Mouse (Mus musculus) embryo, embryonic 9.5 days (tissue): ENCODE results near the gene Ano4.

Experiments
- DNase-seq: peaks from one replicate; pipeline ENCODE4 v3.0.0-alpha.2; 2017; ENCODE audit errors: extremely low spot score

Gene Ano4

GRCm38 (mm10) chr10:89280402-89280801 lies 64.2 kb downstream of the Ano4 start:
- DNase-seq = no peak

DNA sequence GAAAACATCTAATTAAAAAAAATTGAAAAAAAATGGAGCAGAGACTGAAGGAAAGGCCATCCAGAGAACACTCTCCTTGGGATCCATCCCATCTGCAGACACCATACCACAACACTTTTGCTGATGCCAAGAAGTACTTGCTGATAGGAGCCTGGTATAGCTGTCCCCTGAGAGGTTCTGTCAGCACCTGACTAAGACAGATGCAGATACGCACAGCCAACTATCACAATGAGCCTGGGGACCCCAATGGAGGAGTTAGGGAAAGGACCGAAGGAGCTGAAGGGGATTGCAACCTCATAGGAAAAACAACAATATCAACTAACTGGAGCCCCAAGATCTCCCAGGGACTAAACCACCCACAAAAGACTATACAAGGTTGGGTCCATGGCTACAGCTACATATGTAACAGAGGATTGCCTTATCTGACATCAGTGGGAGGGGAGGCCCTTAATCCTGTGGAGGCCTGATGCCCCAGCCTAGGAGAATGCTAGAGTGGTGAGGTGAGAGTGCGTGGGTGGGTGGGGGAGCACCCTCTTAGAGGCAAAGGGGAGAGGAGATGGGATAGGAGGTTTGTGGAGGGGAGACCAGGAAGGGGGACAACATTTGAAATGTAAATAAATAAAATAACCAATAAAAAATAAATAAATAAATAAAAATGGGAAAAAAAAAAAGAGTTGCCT lies 71.4 kb downstream of the Ano4 start:
- DNase-seq = no peak

DNA sequence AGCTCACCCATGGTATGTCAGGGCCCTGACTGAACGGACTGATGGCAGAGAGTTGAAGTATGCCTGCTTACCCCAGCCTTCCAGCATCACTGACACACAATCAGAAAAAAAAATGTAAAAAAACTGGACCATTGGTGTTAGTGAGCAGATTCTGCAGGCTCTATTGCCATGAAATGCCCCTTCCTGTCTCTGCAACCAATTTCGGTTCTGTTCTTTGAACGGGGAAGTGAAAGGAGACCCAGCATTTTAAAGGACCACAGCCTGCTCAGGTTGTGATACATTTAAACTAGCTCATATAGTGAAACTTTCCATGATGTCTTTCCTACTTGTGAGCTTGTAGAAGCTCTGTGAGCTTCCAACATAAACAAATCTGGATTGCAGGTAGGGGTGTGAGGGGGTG lies 77.2 kb downstream of the Ano4 start:
- no peak for DNase-seq

DNA sequence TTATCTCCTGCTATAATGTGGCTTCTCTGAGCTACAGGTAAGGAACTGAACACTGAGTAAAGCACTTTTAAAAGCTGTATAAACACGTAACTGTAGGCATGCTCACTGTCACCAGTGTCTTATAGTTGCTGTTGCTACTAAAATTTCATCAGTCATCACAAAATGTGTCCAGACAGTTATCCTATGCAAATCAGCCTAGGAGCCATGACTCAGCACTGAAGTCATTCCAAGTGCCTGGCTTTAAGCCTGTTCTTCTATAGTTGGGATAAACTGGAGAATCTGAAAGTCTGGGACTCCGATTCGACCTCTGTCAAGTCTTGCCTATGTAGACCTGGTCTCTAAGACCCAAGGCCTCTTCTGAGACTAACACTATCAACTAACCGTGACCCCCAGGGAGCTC lies 81.2 kb downstream of the Ano4 start:
- DNase-seq = no peak

DNA sequence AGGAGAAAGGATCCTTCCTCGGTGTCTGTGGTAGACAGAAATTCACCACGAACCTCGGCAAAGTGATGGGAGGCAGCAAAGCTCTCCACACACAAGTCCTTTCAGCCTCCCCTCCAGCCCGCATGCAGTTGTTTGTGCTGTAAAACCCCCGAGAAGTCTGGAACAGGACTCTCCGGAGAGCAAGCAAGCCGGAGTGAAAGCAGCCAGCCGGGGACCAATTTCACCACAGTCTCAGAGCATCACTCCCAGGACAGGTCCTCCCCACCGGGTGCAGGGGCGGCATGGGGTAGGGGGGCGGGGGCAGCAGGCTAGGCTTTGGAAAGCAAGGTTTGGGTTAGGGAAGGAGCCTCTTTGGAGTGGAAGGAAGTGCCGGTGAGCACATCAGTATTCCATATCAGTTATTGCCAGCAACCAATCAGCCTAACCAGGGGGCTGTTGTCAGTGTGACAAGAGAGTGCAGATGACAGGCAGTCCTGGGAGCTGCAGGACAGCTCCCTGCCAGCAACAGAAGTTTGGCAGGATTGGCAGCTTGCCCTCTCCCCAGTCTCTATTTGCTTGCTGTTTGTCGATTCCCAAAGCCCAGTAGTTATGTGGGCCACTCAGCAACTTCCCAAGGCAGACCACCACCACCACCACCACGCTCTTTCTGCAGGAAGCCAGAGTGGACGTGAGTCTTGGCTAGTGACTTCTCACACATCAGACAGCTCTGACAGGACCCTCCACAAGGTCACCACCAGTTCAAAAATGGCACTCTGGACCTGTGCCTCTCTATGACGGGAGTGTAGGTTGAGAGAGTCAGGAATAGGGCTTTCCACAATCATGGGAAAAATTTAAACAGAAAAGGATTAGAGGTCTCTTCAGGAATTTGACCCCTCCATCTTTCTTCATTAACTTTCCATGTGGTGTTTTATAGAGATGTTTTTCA lies 86.8 kb downstream of the Ano4 start:
- DNase-seq = peak; percentile 55

DNA sequence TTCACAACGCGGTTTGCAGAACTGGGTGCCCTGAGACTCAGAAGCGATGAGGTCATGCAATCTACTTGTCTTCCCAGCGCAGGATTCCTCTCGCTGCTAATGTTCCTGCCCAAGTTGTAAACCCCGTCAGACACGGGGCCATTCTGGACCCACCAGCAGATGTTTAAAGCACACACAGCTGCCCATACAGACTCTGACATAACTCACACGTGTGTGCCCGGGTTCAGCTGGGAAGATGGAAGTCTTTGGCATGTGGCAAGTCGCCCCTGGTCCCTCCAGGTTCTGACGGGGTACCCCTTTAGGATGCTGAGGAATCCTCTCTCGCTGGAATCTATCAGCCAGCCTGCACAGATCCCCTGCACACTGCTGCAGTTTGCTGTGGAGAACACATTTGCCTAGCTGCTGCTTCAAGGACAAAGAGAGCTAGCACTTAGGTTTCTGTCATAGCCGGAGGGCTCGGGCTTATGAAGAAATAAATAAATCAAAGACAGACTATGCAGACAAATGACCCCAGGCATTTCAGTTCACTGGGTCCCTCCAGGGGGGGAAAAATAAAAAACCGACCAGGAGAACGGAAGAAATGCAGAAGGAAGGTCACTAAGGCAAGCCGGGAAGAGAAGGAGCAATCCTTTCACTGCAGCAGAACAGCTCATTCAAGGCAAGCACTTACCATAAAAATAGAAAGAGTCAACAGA lies 87.7 kb downstream of the Ano4 start:
- peak; percentile 52 for DNase-seq

- DNase-seq = no peak
These were observed 89.8 kb downstream of the Ano4 start for GRCm38 (mm10) chr10:89254765-89255164.

- DNase-seq = no peak
These were observed 90.8 kb downstream of the Ano4 start for GRCm38 (mm10) chr10:89253799-89254198.

DNA sequence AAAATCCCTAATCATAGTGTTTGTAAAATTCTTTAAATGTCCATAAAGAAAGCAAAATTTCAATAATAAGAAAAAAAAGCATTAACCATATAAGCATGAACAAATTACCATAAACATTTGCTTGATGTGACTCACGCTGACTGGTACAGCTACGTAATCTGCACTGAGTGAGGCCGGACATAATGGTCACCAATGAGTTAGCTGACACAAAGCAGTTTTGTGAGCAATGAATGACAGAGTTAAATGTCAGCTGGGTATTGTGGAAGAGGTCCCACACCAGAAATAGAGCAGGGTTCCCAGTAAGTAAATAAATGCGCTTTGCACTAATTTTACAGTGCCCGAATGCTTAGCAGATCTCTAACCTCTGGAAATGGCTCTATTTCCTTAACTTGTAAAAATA lies 91.9 kb downstream of the Ano4 start:
- no peak for DNase-seq

DNA sequence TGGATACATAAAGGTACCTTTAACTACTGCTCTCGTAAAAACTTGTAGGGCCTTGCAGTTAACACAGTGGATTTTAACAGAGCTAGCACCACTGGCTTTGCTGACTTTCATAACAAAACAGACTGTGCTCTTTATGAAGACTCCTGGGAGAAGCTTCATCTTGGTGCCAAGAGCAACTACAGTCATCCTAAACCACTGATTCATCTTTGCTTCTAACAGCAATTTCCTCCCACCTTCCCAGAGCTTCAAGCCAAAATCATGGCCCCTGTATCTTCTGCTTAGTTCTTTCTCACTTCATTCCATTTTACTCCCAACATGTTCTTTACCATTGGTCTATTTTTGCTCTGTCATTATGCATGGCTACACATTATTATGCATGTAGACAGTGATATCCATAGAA lies 100.8 kb downstream of the Ano4 start:
- DNase-seq = no peak

- peak; percentile 33 for DNase-seq
These were observed 120.0 kb downstream of the Ano4 start for GRCm38 (mm10) chr10:89224524-89224923.

DNA sequence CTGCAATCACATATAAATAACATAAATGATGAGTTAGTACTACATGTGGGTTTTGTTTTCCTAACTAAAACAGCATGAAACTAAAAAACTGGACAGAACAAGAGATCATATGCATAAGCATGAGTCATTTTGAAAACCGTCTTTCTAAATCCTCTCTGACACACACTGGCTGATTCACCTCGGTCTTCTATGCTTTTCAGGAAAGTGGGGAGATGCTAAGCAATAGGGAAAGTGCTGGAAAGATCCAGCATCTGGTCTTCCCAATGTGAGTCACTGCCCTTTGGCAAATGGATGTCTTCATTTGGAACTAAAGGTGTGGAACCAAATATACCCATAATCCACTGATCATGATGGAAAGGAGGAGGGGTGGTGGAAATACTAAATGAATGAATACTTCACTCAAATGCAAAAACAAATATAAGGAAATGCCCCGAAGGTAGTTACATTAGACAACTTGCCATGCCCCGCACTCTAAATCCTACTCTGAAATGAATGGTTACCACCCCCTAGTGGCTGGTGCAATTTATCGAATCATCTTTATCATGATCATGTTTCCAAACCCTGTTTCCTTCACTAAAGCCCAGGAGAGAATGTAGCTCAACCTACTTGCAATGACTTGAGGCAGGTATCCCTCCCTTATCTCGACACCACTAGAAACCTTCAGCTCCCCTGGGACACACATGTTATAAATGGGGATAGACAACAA lies 122.1 kb downstream of the Ano4 start:
- no peak for DNase-seq

GRCm38 (mm10) chr10:89216078-89216477 lies 128.5 kb downstream of the Ano4 start:
- no peak for DNase-seq

DNA sequence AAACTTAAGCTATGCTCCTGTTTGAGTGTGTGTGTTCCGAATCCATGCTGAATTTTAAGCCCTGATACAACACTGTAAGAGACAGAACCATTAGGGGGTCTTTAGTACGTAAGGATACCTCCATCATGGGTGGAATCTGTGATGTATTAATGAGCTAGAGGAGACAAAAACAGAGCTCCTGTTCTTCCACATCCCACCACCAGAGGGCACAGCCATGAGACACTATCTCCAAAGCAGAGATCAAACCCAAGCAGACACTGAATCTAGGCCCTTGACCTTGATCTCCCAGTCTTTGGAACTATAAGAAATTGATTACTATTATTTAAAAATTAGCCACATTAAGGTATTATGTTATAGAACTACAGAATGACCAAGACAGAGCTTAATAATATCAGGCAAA lies 138.7 kb downstream of the Ano4 start:
- DNase-seq = peak; percentile 31

GRCm38 (mm10) chr10:89196444-89196843 lies 148.1 kb downstream of the Ano4 start:
- no peak for DNase-seq

DNA sequence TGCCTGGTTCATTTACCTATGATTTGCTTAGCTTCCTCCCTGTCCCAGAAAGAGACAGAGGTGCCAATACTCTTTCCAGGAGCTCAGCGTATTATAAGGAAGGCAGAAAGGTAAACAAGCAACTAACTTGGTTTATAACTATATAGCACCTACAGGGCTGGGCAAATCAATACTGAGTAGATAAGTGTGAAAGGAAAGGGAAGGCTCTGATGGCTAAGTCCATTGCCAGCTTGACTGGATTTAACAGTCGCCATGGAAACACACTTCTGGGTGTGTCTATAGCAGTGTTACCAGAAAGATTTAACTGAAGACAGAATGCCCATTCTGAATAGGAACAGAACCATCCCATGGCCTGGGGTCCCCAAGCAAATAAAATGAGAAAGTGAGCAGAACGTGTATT lies 149.5 kb downstream of the Ano4 start:
- DNase-seq = no peak

DNA sequence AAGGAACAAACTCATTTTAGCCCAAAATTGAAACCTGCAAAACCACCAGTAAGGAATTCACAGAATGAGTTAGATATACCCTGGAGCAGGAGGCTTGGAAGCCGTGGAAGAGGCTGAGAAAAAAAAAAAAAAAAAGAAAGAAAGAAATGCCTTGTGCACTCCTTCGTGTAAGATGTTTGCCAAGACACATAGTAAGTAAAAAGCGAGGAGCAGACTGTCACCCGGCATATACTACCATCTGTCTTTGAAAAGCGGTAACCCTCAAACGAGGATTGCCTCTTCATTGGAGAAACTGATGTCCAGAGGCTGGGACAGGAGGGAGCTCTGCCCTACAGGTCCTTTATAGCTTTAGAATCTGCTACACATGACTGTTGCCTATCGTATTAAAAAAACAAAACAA lies 150.1 kb downstream of the Ano4 start:
- no peak for DNase-seq

GRCm38 (mm10) chr10:89177921-89178320 lies 166.6 kb downstream of the Ano4 start:
- DNase-seq = no peak

DNA sequence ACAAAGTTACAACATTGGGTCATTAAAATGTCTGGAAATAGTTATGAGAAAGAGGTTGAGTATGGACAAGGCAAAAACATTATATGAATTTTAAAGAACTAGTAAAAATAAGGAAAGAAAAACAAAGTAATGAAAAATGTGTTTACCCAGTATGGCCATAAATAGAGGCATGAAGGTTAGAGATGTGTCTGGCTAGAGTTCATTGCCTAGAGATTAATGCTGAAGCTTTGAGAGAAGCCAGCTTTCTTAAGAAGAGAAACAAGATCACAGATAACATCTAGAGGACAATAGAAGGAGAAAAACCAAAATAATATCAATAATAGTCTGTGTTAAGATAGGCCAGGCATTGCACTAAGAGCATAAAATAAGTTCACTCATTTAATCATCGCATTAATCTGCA lies 180.0 kb downstream of the Ano4 start:
- no peak for DNase-seq

- DNase-seq = no peak
These were observed 189.1 kb downstream of the Ano4 start for GRCm38 (mm10) chr10:89155502-89155901.

GRCm38 (mm10) chr10:89154797-89155465 lies 189.6 kb downstream of the Ano4 start:
- DNase-seq = no peak
